Mouse (Mus musculus): ENCODE data around the gene Sptbn4.

Sptbn4 gene

DNA sequence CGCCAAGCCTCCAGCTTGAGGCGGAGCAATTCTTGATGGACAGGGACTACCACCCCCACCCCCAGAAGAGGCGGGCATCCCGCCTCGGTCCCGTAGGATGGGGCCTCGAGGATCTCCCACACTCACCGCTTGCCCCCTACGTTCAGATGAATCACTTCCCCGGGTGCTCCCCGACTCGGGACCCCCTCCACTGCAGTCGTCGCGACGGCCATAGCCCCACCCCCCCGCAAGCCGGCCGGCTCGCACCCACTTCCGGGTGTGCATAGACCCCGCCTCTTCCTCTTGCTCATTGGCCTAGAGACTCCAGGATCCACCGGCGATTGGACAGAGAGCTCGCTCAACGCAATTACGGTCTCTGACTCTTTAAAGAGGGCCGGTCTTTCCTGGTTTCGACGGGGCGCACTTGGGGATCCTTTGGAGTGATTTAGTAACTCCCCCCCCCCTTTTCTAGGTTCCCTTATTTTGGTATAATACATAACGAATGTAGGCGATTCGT, 91.7 kb downstream of the Sptbn4 start, which contains the start of gene Shkbp1:
Gene Shkbp1 (minus strand): TSS at position 275 of the 496 bp plus-strand sequence.
- intact Hi-C loops (cut with DNase I), result no loop called here

DNA sequence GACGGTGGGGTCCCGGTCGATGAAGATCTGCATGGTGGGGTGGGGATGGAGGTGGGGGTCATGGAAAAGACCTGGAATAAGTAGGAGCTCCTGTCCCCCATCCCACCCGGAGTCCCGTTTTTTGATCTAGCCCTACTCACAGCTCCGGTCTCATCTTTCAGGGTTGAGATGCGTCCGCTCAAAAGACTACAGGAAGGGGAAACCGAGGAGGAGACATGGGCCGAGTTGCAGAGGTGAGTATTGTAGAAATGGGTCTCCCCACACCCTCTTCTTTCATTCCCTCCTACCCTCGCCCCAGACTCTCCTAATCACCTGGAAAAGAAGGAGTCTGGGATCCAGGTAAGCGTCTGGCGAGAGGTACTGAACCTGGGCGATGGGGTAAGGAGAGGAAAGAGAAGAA, 92.2 kb downstream of the Sptbn4 start:
- intact Hi-C loops (cut with DNase I), result no loop called here

DNA sequence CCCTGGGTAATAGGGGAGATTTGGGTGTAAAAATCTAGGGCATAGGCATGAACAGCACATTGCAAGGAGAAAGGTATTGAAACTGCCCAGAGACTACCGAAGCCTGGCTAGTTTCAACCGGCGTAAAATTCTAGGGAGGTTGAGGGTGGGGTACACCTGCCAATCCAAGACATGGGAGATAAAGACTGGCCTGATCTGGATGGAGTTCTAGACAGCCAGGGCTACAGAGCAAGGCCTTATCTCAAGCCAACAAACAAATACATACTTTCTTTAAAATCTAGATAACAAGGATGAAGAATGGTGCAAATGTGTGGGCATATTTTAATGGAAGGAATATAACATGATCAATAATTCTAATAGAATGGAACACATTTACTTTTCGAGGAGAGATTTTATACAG, 92.7 kb downstream of the Sptbn4 start:
- intact Hi-C loops (cut with DNase I), result no loop called here

DNA sequence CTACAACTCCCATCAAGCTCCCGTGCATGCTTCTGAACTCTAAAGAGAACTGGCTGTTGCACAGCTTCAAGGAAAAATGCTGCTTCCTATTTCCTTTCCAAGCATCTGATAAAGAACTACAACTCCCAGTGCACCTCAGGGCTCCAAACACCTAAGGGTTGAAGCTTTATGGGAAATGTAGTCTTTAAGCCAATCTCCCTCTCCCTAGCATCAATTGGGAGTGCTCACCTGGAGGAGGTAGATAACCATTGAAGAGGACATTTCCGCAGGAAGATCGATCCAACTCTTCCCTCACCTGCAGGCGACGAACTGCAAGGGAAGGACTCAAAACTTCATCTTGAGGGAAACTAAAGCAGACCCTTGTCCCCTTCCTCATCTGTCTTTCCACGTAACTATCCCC, 93.3 kb downstream of the Sptbn4 start:
- intact Hi-C loops (cut with DNase I), result no loop called here

DNA sequence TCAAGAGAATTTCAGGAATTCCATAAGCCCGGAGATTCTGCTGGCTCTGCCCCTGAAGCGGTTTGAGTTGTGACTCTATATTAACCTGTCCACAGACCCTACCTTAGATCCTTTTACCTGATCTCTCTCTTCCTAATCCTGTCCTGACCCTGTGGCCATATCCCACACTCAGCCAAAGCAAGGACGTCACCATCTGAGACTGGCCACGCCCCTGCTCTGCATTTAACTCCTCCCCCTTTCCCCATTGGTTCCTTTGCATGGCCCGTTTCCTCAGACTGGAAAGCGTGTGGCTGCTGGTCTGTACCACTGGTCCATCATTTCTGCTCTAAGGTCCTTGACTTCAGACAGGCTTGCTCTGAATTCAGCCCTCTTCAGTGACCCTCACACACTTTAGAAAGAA, 102.0 kb downstream of the Sptbn4 start:
- intact Hi-C loops (cut with DNase I), result no loop called here

DNA sequence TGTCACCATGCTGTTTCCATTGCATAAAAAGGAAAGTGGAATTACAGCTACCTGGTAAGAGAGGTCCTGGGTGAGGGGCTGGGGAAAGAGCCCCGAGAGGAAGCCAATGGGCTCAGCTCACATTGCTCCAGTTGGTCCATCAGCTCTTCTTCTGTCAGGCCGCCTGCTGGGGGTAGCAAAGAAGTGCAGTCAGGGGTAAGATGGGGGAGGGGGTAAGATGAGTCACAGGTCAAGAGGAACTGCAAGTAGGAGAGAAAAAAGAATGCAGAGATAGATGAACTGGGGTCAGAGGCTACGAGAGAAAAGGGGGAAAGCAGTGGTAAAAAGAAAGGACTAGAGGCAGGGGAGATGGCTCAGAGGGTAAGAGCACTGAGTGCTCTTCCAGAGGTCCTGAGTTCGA, 104.9 kb downstream of the Sptbn4 start:
- intact Hi-C loops (cut with DNase I), result no loop called here

DNA sequence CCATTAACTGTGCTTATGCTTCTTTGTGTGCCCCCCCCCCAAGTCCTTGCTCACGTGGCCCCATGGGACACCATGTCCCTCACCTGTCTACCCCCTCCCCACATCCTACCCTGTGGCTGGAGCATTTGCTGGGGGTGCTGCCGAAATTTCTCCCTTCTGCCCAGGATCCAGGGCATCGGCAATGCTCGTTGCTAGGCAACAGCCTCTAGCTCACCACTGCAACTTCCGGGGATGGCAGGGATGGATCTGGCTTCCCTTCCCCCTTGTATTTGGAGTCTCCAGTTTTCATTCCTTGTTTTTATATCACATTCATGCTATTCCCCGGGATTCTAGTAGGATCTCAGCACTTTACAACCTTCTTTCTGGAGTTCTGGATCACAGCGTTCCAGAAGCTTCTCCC, 108.0 kb downstream of the Sptbn4 start:
- intact Hi-C loops (cut with DNase I), result loop anchor here (10.0 kb wide), 2 partner anchors 185 to 335 kb away; partner anchors contain the start of genes Hipk4 and Map3k10

DNA sequence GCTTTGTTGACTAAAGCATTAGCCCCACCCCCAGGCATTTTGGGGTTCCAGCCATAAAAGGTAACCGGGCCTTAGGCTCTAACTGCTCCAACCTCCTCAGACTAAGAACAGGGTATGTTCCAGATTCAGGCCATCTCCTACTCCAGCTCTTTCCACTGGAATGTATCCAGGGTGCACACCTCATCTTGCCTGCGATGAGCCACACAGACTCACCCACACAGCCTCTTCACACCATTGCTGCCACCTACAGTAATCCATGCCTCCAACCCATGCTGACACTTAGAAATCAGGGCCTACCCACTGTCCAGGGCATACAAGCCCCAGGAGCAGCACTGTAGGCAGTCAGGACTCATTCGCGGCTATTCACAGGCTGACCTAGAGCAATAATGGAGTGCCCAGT, 108.4 kb downstream of the Sptbn4 start:
- intact Hi-C loops (cut with DNase I), result loop anchor here (10.0 kb wide), 2 partner anchors 186 to 336 kb away; partner anchors contain the start of genes Hipk4 and Map3k10

DNA sequence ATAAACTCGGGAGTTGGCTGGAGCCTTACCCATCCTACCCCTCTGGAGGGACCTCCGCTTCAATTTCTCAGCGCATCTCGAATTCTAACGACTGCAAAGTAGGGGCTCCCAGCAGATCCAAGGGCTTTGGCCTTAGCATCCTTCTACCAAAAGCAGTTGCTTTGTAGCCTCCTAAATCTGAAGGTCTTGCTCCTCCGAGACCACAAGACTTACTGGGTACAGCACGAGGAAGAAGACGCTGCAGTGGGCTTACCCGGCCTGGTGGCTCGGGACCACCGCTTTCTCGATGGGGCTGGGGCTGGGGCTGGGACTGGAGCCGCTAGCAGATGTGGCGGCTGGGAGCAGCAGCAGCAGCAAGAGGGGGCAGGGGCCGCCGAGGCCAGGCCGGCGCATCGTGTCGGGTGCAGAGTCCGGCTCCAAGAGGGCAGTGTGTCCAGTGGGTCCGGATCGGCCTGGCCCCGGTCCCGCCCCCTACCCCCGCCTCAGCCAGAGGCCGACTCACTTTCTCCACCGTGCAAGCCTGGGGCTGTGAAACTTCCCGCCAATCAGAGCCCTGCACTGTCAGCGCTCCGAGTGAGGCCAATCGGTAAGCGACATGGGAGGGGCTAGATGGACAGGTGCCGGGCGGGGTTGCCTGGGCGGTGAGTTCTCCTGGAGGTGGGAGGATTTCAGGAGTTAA, 110.2 kb downstream of the Sptbn4 start, which contains the start of gene Ltbp4:
Gene Ltbp4 (minus strand): TSS at position 518 of the 679 bp plus-strand sequence.
- intact Hi-C loops (cut with DNase I), result loop anchor here (10.0 kb wide), 2 partner anchors 187 to 337 kb away; partner anchors contain the start of genes Hipk4 and Map3k10

DNA sequence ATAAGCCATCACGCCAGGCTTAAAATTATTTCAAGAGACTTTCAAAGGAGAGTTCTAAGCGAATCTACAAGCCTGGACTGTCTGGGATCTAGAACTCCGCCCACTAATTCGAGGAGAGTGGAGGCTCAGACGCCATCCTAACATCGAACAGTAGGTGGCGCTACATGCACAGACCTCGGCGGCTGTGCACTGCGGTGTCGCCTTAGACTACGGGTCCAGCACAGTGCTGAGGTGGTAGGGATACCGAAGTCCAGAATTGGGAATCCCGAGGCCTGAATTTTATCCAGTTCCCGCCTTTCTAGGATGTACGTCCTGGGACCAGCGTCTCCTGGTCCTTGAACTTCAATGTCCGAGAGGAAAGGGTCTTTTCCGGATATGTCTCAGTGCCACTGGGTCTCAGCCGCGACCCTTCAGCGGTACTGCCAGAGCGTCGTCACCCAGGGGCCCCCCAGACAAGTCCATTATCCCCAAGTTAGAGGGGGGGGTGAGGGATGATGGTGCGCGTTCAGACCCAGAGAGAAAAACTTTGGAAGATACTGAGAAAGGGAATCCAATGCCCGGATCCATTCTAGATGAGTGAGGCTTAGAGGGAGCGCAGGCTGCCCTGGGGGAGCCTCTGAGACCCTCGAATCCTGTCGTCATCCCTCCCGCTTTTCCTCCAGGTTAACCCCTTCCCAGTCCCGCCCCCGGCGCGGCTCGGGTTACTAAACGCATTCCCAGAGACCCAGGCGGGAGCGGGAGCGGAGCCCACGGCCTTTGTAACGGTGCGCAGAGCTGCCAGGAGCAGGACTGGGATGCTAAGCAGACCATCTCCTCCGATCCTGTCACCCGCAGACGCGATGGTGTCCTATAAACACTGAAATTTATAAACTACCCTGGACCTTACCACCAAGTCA, 111.3 kb downstream of the Sptbn4 start:
- intact Hi-C loops (cut with DNase I), result loop anchor here (1.0 to 10.0 kb wide), 3 partner anchors 49 to 339 kb away; partner anchors contain the start of genes Hipk4 and Map3k10

DNA sequence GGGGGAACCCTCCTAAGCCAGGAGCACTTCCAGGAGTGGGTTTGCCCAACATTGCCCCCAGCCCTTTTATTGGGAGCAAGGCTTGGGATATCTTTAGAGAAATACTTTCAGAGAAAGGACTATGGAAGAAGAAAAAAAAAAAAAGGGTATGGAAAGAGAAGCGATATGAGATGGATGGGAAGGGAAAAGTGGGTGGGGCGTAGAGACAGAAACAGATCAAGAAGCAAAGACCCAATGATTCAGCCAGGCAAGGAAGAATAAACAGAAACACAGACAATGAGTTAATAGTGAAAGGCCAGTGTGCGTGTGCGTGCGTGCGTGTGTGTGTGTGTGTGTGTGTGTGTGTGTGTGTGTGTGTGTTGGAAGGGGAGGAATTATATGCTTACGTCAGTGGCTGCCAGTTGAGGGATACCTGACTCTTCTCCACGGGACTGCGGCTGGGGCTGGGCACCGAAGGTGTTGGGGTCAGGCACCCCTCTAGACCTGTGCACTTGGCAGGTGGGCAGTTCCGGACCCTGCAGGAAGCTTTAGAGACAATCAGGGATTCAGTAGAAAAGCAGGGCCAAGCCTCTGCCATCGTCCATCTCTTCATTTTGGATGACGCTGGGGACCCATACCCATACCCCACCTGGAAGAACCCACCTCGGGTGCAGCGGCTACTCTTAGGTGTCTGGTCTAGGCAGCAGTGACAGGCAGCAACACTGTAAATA, 112.3 kb downstream of the Sptbn4 start:
- intact Hi-C loops (cut with DNase I), result loop anchor here (10.0 kb wide), 2 partner anchors 190 to 340 kb away; partner anchors contain the start of genes Hipk4 and Map3k10

DNA sequence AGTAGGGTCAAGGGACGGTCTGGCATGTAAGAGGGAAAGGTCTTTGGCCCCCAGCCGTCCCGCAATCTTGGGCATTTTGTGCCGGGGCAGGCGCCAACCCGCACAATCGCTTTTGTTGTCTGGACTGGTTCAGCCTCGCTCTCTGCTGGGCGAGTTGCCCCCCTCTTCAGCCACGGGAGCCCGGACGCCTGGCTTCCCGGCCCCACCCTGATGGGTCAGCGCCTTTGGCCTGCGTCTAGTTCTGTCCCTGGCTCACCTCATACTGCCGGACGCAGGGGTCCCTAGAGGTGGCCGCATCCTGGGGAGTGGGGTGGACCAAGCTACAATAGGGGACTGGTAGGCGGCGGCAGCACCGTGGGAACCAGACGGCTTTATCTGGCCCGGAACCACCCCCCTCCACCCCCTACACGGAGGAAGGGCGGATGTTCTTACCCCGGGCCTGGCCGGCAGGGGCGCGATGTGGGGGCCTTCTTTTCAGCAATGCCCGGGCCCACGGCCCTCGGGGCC, 113.0 kb downstream of the Sptbn4 start:
- intact Hi-C loops (cut with DNase I), result loop anchor here (5.0 to 10.0 kb wide), 3 partner anchors 37 to 340 kb away; partner anchors contain the start of genes Hipk4 and Map3k10

DNA sequence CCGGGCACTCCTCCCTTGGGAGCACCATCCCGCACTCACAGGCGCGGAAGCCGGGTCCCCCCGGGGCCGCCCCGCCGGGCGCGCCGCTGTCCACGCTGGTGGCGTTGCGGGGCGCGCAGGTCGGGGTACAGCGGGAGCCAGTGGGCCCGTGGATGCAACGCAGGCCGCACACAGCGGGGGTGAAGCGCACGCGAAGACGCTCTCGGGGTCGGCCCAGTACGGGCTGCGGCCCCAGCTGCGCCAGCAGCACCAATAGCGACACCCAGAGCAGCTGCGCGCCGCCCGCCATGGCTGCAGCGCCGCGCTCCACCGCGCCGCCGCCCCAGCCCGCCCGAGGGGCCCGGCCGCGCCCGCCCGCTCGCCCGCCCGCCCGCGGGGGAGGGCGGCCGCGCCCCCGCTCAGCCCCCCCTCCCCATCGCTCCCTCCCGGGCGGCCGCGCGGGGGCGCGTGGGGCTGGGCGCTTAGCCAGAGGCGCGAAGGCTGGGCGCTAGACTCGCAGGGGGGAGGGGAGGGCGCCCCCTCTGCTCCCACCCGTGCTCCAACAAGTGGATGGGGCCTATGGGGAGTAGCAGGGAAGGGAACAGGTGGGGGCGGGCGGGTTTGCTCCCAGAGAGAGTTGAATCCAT, 114.1 kb downstream of the Sptbn4 start:
- intact Hi-C loops (cut with DNase I), result loop anchor here (5.0 to 10.0 kb wide), 3 partner anchors 36 to 341 kb away; partner anchors contain the start of genes Hipk4 and Map3k10

DNA sequence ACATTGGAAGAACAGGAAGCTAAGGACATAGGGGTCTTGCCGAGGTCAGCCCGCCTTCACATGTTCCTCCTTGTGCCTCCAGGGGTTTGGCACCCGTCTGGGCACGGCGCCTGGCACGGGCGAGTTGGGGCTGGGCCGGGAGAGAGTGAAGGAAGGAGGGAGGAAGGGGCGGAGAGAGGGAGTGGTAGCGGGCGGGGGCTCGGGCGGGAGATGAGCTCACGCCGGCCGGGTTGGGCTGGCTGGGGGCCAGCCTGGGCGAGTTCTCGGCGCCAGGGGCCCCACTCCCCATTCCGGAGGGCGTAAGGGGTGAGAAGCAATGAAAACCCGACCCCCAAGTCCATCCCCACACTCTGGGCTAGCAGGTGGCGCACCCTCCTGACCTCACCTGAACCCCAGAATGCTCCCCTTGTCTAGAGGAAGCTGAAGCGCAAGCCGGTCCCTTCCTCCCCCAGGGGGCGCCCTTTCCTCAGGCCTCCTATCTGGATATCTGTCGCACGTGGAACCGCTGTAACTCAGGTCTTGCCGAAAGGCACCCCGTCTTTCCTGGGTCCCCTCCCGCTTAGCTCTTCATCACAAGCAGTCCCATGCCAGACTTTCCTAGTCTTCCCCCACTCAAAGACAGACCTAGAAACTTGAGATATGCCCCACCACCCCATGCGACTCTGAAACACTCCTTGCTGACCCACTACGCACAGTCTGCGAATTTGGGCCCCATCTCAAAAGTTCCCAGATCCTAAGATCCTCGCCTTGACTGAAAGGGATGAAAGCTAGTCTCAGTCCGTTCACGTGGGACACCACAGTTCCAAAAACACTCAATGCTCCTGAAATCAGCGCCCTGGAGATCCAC, 114.9 kb downstream of the Sptbn4 start:
- intact Hi-C loops (cut with DNase I), result loop anchor here (5.0 to 10.0 kb wide), 3 partner anchors 35 to 342 kb away; partner anchors contain the start of genes Hipk4 and Map3k10

DNA sequence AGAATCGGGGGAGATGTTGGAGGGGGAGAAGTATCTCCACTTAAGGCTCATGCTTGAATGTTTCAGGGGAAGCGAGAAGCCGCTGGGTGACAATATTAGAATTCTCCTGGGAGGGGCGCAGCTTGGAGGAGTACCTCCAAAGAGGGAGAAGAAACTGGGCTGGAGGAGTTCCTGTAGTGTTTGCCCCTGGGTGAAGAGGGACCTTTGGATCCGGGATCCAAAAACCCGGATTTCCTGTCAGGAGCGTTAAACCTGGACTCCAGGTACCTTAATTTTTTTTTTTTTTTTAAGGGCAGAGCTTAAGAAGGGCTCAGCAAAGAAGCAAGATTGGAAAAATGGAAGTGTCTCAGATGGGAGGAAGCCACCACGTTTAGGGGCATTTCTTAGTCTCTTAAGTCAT, 115.6 kb downstream of the Sptbn4 start:
- intact Hi-C loops (cut with DNase I), result loop anchor here (5.0 to 10.0 kb wide), 3 partner anchors 35 to 343 kb away; partner anchors contain the start of genes Hipk4 and Map3k10

DNA sequence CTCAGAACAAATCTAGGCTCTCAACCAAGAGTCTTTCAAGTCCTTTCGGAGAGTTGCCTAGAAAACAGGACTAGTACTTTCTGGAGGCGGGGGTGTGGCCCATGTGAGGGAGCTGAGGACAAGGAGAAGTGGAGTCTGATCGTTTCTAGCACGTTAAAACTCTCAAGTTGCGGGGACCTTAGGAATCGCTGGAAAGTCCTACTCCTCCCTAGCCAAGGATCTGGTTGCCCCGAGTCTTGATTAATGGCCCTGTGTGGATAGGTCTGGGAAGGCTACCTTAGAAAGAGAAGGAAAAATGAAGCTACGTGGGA, 116.0 kb downstream of the Sptbn4 start:
- intact Hi-C loops (cut with DNase I), result loop anchor here (5.0 to 10.0 kb wide), 3 partner anchors 34 to 343 kb away; partner anchors contain the start of genes Hipk4 and Map3k10

DNA sequence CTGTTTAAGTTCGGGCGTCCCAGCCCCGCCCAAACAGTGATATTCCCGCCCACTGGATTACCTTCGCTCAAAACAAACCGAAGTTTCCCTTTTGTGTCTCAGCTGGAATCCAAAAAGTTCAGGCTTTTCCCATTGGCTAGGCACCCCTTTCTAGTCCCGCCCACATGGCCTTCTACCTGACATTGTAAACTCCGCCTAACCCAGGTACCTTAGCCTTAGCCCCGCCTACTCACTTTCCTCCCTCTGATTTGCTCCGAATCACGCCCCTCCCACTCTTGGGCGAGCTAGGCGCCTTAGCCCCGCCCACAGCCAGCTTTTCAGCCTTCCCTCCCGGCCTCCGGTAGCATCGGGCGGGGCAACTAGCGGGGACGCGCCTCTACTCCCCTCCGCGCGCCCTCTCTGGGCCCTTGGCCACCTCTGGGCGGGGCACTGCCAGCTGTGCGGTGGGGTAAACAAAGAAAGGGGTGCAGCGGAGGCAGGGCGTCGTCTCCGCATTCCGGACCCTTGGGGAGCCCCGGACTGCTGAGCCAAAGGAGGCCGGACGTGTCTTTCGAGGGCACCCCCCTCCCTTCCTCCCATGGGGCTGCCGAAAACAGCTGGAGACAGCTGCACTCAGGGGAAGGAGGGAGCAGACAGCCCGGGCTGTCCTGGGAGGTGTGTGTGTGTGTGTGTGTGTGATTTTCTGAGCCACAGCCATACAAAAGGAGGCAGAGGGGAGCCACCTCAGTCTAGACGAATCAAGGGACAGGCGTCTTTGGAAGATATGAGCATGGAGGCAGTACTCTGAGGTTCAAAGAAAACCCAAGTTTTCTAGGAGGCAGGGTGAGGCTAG, 116.6 kb downstream of the Sptbn4 start:
- intact Hi-C loops (cut with DNase I), result loop anchor here (5.0 to 10.0 kb wide), 3 partner anchors 34 to 344 kb away; partner anchors contain the start of genes Hipk4 and Map3k10

DNA sequence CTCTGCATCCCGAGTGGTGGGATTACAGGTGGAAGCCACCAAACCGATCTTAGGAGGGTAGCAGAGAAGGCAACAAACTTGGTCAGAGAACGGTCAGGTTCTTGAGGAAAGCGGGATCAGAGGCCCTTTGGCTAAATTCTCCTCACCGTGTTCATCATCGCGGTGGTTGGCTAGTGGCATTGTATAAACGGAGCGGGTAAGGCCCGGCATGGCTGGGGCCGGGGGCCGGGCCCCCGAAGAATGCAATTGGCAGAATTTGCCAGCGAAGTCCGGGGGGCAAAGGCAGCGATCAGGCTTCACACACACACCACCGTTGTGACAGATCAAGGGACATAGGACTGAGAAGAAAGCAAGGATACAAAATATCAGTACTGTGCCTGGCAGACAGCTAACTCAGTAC, 117.5 kb downstream of the Sptbn4 start:
- intact Hi-C loops (cut with DNase I), result loop anchor here (5.0 to 10.0 kb wide), 3 partner anchors 33 to 345 kb away; partner anchors contain the start of genes Hipk4 and Map3k10
